Mouse (Mus musculus): ENCODE data around the gene Neurod2.

DNA sequence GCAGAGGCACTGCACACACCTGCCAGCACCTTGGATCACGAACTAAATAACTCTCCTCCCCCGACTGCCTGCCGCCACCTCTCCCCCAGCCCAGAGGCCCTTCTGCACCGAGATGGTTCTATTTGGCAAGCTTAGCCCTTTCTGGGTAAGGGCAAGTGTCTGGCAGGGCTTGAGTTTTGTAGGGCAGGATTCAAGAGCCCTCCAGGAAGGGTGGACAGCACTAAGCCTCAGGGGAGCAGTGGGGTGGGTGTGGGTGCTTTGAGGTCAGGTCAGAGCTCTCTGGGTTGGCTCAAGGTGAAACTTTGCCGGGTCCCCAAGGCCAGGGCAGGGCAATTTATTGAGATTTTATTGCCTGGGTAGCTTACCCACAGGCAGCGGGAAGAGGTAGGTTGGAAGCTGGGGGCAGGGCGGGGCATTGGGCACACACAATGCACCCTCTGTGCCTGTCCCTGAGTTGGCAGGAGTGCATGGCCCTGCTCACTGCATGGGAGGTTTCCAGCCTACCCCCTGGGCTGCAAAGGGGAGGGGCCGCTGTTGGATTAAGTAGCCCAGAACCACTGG lies 24.3 kb upstream of the Neurod2 start:
- TF ChIP-seq CHD2 (IDR thresholded peaks at IDR 0.05; ENCODE audit: low read depth, low read length), result no peak
- TF ChIP-seq HCFC1 (IDR thresholded peaks at IDR 0.05; ENCODE audit: borderline replicate concordance, insufficient read depth, low read length), result no peak
- TF ChIP-seq ZC3H11A (IDR thresholded peaks at IDR 0.05; ENCODE audit: borderline replicate concordance, low read depth, low read length), result no peak
- no peak for TF ChIP-seq ZNF384 (IDR thresholded peaks at IDR 0.05; ENCODE audit: low read depth, low read length)
